Mouse (Mus musculus): Measurements from ENCODE around the gene Vhl. TPM values are rescaled to one million over a fixed set of nuclear protein-coding genes. Genes with fewer than 3 reads are reported as not detected.
"Not testable (repeated sequence)": the region's sequence is repeated elsewhere in the genome, so short reads cannot be mapped to it uniquely, and the experiment has no call there.

Vhl gene
- polyA plus RNA-seq, 1 experiment from 2014 or later = 65.9 TPM

DNA sequence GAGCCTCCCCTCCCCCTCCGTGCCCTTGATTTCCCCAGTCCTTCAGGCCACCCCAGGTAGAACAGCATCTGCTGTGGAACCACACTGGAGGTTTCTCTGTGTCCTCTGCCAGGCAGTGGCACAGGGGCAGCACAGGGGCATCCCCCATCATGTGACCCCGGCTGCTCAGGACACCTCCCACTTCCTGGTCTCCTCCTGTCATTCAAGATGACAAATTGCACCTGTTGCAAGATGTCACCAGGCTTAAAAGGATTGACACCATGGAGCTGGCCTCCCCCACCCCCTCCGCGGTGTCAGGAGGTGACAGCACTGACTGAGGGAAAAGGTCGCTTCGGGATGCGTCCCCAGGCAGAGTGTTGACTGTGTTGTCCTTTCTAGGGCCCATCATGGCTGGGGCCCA is 46.1 kb downstream of the Vhl start:
- no peak overlapping the region for H3K9ac ChIP-seq
- H3K4me1 ChIP-seq (replicated peaks) = peaks cover 8% of the 10 kb centered on the region
- no peak overlapping the region for H3K4me3 ChIP-seq
- no peak overlapping the region for H3K27ac ChIP-seq (replicated peaks)
- ATAC-seq (ENCODE audit: low read depth) = no peak
- H3K27me3 ChIP-seq = no peaks in the 10 kb centered on the region
- 77% methylated on average over 7 of the region's 7 CpGs for WGBS
- H3K4me2 ChIP-seq = no peak overlapping the region
- H3K36me3 ChIP-seq = no peaks in the 10 kb centered on the region
- no peaks in the 10 kb centered on the region for H3K9me3 ChIP-seq

DNA sequence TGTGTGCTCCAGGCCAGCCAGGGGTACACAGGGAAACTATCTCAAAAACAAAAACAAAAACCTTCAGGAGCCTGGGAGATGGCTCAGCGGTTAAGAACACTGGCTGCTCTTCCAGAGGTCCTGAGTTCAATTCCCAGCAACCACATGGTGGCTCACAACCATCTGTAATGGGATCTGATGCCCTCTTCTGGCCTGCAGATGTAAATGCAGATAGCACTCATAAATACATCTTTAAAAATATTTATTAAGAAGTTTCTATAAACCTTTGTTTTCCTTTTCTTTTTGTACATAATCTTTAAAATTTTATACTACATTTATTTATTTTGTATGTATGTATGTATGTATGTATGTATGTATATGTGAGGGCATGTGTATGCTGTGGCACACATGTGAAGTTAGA is 48.3 kb downstream of the Vhl start:
- WGBS = 88% methylated on average over 1 of the region's 1 CpGs
- not testable (repeated sequence) for H3K27ac ChIP-seq (replicated peaks); H3K27me3 ChIP-seq; ATAC-seq (ENCODE audit: low read depth); H3K9me3 ChIP-seq; H3K36me3 ChIP-seq; H3K4me2 ChIP-seq; H3K4me1 ChIP-seq (replicated peaks); H3K4me3 ChIP-seq; H3K9ac ChIP-seq

DNA sequence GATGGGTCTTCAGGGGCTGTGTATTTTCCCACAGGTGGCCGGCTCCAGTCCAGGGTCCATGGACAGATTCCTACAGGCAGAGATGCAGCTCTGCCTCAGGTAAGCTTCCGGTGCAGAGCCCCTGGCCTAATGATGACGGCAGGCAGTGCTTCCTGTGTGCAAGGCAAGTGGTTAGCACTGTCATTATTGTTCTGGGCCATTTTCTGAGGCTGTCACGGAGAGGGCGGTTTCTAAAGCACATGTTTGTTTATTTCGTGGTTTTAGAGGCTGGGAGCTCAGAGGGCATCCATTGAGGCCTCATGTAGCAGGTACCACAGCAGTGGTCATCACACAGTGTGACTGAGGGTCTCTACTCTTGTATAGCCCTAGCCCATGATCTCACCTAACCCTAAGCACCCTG is 49.2 kb downstream of the Vhl start:
- H3K4me2 ChIP-seq = no peak overlapping the region
- no peaks in the 10 kb centered on the region for H3K36me3 ChIP-seq
- ATAC-seq (ENCODE audit: low read depth) = no peak
- no peak overlapping the region for H3K27ac ChIP-seq (replicated peaks)
- H3K9me3 ChIP-seq = no peaks in the 10 kb centered on the region
- no peak overlapping the region for H3K9ac ChIP-seq
- no peak overlapping the region for H3K4me3 ChIP-seq
- no peaks in the 10 kb centered on the region for H3K27me3 ChIP-seq
- 88% methylated on average over 6 of the region's 6 CpGs for WGBS
- H3K4me1 ChIP-seq (replicated peaks) = peaks cover 8% of the 10 kb centered on the region

DNA sequence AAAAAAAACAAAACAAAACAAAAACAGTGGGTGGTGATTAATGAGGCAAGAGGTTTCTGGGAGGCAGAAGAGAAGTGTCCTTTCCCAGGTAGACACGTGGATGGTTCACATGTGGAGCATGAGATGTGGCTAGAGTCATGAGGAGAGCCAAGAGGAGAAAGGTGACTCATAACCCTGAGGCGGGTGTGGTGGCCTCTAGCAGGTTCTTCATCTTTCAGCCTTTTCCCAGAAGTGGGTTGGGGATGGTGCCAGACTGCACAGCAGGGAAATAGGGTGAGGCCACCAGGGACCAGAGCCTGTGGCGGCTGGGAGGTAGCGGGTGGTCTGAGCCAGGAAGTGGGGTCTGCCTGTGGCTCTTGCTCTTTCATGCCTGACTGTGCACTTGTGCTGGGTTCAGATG is 51.5 kb downstream of the Vhl start:
- Histone ChIP-seq H3K9me3 (no peaks in the 10 kb centered on the region), H3K9ac (no peak overlapping the region), H3K36me3 (no peaks in the 10 kb centered on the region), H3K4me1 (replicated peaks) (no peaks in the 10 kb centered on the region), H3K27ac (replicated peaks) (no peak overlapping the region), H3K4me2 (no peak overlapping the region), H3K27me3 (no peaks in the 10 kb centered on the region), H3K4me3 (no peak overlapping the region)
- WGBS = 83% methylated on average over 4 of the region's 4 CpGs
- ATAC-seq (ENCODE audit: low read depth) = no peak

DNA sequence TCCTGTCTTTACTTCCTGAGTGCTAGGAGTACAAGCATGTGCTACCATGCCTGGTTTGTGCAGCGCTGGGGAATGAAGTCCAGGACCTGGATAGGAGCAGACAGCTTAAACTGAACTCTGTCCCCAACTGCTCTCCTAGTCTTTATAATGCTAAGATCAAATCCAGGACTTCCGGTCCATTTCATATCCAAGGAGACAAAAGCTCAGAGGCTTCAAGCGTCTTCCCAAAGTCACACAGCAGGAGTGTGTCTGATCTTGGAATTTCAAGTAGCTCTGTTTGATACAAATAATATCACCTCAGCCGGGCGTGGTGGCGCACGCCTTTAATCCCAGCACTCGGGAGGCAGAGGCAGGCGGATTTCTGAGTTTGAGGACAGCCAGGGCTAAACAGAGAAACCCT is 52.2 kb downstream of the Vhl start:
- no peak overlapping the region for H3K9ac ChIP-seq
- no peak for ATAC-seq (ENCODE audit: low read depth)
- no peaks in the 10 kb centered on the region for H3K4me1 ChIP-seq (replicated peaks)
- 91% methylated on average over 9 of the region's 9 CpGs for WGBS
- no peaks in the 10 kb centered on the region for H3K27me3 ChIP-seq
- no peaks in the 10 kb centered on the region for H3K36me3 ChIP-seq
- H3K4me2 ChIP-seq = no peak overlapping the region
- no peaks in the 10 kb centered on the region for H3K9me3 ChIP-seq
- no peak overlapping the region for H3K4me3 ChIP-seq
- no peak overlapping the region for H3K27ac ChIP-seq (replicated peaks)

DNA sequence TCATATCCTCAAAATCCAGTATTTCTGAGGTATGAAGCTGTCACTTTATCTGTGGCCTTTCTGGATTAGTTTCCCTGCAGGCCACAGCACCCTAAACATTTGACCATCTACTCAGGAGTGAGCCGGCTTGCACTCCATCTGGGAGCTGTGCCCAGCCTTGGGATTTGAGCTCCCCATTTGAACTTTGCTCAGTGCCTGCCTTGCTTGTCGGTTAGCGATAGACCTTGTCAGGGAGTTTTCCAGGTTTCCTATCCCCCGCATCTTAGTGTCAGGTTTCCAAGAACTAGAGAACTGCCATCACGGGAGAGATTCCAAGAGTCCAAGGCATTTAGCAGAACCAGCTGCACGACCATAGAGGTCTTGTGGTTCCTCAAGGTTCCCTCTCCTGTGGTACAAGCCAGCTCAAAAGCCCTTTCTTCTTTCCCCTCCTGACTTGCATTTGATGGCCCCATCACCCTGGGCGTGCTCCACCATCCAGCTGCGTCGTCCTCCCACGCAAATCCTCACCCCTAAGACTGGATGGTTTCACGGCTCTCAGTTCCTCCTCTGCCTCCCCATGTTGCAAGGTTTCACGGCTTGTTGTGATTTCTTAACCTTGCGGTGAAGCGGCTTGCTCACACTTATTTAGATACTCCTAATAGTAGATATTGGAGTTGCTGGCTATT is 53.4 kb downstream of the Vhl start:
- no peak overlapping the region for H3K9ac ChIP-seq
- no peak overlapping the region for H3K4me3 ChIP-seq
- 82% methylated on average over 14 of the region's 14 CpGs for WGBS
- no peak overlapping the region for H3K27ac ChIP-seq (replicated peaks)
- H3K36me3 ChIP-seq = no peaks in the 10 kb centered on the region
- no peaks in the 10 kb centered on the region for H3K27me3 ChIP-seq
- no peak overlapping the region for H3K4me2 ChIP-seq
- ATAC-seq (ENCODE audit: low read depth) = no peak
- H3K9me3 ChIP-seq = no peaks in the 10 kb centered on the region
- H3K4me1 ChIP-seq (replicated peaks) = no peaks in the 10 kb centered on the region

DNA sequence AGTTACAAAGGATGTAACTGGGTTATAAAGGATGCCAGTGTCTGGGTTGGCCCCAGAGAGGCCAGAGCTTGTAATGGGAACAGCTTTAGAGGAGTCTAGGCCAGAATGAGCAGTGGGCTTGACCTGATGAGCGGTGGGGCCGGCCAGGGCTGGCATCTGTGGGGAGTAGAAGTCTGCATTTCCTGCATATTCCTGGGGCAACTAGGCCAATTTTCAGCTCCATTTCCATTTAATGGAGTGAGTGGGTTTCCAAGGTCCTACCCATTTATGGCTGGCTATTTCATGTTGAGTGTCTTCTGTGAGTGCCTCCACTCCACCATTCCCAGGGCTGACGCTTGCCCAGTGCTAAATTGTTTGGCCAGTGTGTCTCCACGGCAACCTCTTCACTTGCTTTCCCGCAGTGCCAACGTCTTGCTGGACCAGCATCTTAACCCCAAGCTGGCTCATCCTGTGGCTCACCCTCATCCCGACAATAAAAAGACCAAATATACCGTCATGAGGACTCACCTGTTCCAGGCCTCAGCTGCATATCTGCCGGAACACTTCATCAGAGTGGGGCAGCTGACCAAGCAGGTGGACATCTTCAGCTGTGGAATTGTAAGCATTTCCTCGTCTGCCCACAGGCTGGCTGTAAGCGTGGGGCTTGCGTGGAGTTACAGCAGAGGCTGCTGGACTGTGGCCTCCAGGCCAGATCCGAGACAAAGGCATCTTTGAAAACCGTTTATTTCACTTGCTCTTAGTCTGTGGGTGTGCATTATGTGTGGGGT is 54.7 kb downstream of the Vhl start:
- 70% methylated on average over 14 of the region's 14 CpGs for WGBS
- Histone ChIP-seq H3K4me2 (no peak overlapping the region), H3K27me3 (no peaks in the 10 kb centered on the region), H3K9me3 (no peaks in the 10 kb centered on the region), H3K4me1 (replicated peaks) (no peaks in the 10 kb centered on the region), H3K4me3 (no peak overlapping the region), H3K36me3 (no peaks in the 10 kb centered on the region), H3K27ac (replicated peaks) (no peak overlapping the region), H3K9ac (no peak overlapping the region)
- no peak for ATAC-seq (ENCODE audit: low read depth)

DNA sequence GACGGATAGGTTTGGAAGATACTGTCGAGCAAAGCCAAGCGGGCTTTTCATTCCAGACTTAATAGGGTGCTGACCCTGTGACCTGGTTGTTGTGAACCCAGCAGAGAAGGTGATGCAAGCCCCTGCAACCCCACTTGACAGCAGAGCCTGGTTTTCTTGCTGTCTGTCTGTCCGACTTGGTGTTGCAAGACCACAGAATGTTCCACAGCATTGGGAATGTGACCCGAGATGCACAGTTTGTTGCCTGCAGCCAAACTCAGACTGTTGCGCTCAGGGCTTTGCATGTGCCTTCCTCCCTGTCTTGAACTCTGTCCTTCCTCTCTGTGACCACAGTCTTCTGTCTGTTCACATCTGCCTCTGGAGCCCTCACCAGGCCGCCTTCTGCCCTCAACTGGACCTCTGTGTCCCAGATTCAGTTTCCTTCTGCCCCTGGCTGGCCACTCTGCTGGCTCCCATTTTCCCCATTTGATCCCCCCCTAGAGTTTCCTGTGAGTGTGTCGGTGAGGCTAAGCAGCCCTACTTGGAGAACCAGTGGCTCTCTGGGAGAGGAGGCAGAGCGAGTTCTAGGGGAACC is 56.3 kb downstream of the Vhl start:
- H3K9me3 ChIP-seq = no peaks in the 10 kb centered on the region
- no peak overlapping the region for H3K27ac ChIP-seq (replicated peaks)
- H3K36me3 ChIP-seq = no peaks in the 10 kb centered on the region
- no peak for ATAC-seq (ENCODE audit: low read depth)
- 86% methylated on average over 9 of the region's 9 CpGs for WGBS
- no peaks in the 10 kb centered on the region for H3K27me3 ChIP-seq
- no peak overlapping the region for H3K4me2 ChIP-seq
- H3K4me1 ChIP-seq (replicated peaks) = no peaks in the 10 kb centered on the region
- H3K4me3 ChIP-seq = no peak overlapping the region
- no peak overlapping the region for H3K9ac ChIP-seq

Other genes with a start within 250 kb of the Vhl start
- gene Tada3, start 246.1 kb upstream of the Vhl start, polyA plus RNA-seq (2015; fragmentation: Nextera tagmentation; extraction: Ambion mirVana) = 63.8 and 64.5 TPM in 2 replicates
- 375 and 421 TPM in 2 replicates for gene Arpc4, start 245.8 kb upstream of the Vhl start, polyA plus RNA-seq (2015; fragmentation: Nextera tagmentation; extraction: Ambion mirVana)
- 9.9 and 11.3 TPM in 2 replicates for gene Ttll3, start 234.7 kb upstream of the Vhl start, polyA plus RNA-seq (2015; fragmentation: Nextera tagmentation; extraction: Ambion mirVana)
- gene Rpusd3, start 204.6 kb upstream of the Vhl start, polyA plus RNA-seq (2015; fragmentation: Nextera tagmentation; extraction: Ambion mirVana) = 19.2 and 19.7 TPM in 2 replicates
- not detected in 2 replicates for gene Cidec, start 188.2 kb upstream of the Vhl start, polyA plus RNA-seq (2015; fragmentation: Nextera tagmentation; extraction: Ambion mirVana)
- 91.8 and 95.8 TPM in 2 replicates for gene Jagn1, start 181.4 kb upstream of the Vhl start, polyA plus RNA-seq (2015; fragmentation: Nextera tagmentation; extraction: Ambion mirVana)
- gene Il17re, start 165.5 kb upstream of the Vhl start, polyA plus RNA-seq (2015; fragmentation: Nextera tagmentation; extraction: Ambion mirVana) = 0.37 and 0.38 TPM in 2 replicates
- 2.1 and 2.9 TPM in 2 replicates for gene Il17rc, start 152.5 kb upstream of the Vhl start, polyA plus RNA-seq (2015; fragmentation: Nextera tagmentation; extraction: Ambion mirVana)
- 78.9 and 79.0 TPM in 2 replicates for gene Creld1, start 140.7 kb upstream of the Vhl start, polyA plus RNA-seq (2015; fragmentation: Nextera tagmentation; extraction: Ambion mirVana)
- gene Prrt3, start 122.0 kb upstream of the Vhl start, polyA plus RNA-seq (2015; fragmentation: Nextera tagmentation; extraction: Ambion mirVana) = 5.2 and 5.6 TPM in 2 replicates
- gene Emc3, start 92.3 kb upstream of the Vhl start, polyA plus RNA-seq (2015; fragmentation: Nextera tagmentation; extraction: Ambion mirVana) = 103 and 108 TPM in 2 replicates
- 1.8 and 2.1 TPM in 2 replicates for gene Fancd2, start 92.3 kb upstream of the Vhl start, polyA plus RNA-seq (2015; fragmentation: Nextera tagmentation; extraction: Ambion mirVana)
- gene Fancd2os, start 23.2 kb upstream of the Vhl start, polyA plus RNA-seq (2015; fragmentation: Nextera tagmentation; extraction: Ambion mirVana) = 0.18 TPM in 1 of 2 replicates, not detected in the other
- 241 and 242 TPM in 2 replicates for gene Brk1, start 19.2 kb upstream of the Vhl start, polyA plus RNA-seq (2015; fragmentation: Nextera tagmentation; extraction: Ambion mirVana)
- gene Irak2, start 14.5 kb downstream of the Vhl start, polyA plus RNA-seq (2015; fragmentation: Nextera tagmentation; extraction: Ambion mirVana) = 2.5 and 2.7 TPM in 2 replicates
- 0.61 and 1.1 TPM in 2 replicates for gene Tatdn2, start 73.1 kb downstream of the Vhl start, polyA plus RNA-seq (2015; fragmentation: Nextera tagmentation; extraction: Ambion mirVana)
- 0.22 and 0.80 TPM in 2 replicates for gene Ghrl, start 95.9 kb downstream of the Vhl start, polyA plus RNA-seq (2015; fragmentation: Nextera tagmentation; extraction: Ambion mirVana)
- gene Sec13, start 116.8 kb downstream of the Vhl start, polyA plus RNA-seq (2015; fragmentation: Nextera tagmentation; extraction: Ambion mirVana) = 218 and 236 TPM in 2 replicates

Measured in neural tube, embryonic 13.5 days (tissue).